Mouse (Mus musculus): ENCODE measurements around the gene Fam193a.
A peak's percentile ranks its signal among the peaks of the same experiment; 100 is the strongest.

Gene Fam193a

DNA sequence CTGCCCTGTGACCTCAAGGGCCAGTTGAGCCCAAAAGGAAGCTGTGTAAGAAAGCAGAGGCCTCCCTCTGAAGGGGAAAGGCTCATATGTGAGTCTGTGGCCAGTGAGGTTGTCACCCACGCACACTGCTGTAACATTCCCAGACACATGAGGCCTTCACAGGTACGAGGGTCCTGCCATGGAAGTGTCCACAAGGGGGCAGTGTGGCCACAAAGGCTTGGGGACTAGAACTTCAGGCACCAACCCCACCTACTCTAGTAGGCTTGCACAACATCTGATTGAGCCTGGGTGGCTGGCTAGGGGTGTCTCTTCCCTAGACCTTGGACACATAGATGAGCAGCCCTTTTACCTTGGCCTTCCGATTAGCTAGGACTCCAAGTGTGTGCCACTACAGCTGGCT, 148.2 kb downstream of the Fam193a start:
- DNase-seq (ENCODE audit: inconsistent age in 2 of 2, low spot score in 1 of 2), result peak; percentile 85 to 95

DNA sequence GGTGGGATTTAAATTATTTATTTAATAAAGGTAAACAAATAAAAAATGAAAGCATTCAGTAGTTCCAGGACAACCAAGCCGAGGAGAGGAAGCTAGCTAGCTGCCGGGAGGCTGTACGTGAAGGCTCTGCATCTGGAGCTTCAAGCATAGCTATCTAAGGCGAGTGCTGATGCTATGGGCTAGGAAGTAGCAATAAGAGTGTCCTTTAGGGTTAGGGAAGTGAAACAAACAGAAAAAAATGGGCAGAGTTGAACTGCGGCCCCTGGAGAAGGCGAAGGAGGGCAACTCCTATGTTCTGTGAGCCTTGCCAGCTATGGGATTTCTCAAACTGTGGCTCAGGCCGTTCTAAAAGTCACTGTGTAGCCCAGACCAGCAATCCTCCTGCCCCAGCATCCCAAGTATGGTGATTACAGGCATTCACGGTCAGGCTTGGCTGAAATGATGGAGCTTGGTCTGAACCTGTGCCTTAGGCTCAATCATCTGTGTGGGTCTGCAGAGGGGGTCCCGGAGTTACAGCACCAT, 149.7 kb downstream of the Fam193a start:
- DNase-seq (ENCODE audit: inconsistent age in 2 of 2, low spot score in 1 of 2), result no peak

DNA sequence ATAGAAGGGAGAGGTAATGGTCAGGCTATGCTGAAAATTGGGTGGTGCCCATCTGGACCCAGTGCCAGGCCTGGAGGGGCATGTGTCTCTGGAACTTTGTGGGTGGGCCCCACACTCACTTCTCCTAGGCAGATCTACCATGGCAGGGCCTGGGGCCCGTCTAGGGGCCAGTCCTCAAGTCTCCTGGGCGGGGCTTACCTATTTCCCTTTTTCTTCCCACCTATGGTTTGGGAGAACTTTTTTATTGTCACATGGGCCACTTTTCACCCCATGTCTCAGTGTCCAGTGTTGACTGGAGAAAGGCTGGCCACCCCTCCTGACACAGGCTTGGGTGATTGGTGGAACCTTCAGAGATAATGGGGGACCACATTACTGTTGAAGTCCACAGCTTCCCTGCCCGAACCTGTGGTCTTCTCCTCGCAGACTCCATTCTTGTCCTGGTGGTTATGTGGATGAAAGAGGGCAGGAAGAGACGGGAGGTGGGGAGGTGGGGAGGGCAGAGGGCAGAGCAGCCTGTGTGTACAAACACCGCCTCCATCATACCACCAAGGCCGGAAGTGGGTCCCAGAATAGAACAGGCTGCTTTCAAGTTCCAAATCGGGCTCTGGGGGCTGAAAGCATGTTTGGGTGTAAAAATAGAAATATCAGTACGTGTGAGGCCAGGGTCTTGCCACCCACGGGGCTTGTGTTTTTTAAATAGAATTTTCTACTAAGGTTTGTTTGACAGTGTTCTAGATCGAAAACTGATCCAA, 150.9 kb downstream of the Fam193a start:
- no peak for DNase-seq (ENCODE audit: inconsistent age in 2 of 2, low spot score in 1 of 2)

DNA sequence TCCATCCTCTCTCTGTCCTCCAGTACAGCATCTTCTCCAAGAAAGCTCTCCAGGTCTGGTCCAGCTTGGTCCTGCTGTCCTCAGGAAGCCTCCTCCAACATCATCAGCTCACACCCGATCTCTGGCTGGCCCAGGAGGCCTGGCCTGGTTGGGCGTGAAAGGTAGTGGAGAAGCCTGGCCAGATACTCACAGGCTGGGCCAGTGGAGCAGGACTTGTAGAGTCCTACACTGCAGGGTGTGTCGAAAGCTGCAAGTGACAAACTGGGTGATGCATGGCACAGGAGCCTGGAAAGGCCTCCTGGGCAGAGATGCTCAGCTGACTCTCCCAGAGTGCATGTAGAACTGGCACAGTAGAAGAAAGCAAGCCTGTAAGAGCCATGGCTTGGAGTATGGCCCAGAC, 151.6 kb downstream of the Fam193a start:
- DNase-seq (ENCODE audit: inconsistent age in 2 of 2, low spot score in 1 of 2), result no peak

DNA sequence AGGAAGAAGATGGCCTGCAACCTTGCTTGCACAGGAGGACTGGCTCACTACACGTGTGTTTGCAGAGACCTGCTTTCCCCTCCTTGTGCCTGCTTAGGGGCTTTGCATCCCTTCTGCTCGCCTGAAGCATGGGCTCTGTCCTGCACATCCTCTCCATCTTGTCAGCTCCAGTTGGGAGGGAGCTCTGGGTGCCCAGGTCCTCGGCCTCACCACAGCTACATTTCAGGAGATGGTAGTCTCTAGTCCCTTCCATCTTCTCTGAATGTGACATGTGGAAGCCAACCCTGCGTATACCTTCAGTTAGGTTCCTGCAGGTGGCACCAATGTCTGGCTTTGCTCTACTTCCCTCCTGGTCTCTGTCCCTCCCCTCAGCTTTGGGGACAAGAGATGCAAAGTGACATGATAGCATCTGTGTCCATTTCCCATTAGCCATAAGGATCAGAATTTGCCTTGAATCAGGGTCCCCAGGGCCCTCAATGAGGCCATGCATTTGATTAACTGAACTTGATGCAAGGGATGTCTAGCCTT, 154.3 kb downstream of the Fam193a start:
- DNase-seq (ENCODE audit: inconsistent age in 2 of 2, low spot score in 1 of 2), result no peak

DNA sequence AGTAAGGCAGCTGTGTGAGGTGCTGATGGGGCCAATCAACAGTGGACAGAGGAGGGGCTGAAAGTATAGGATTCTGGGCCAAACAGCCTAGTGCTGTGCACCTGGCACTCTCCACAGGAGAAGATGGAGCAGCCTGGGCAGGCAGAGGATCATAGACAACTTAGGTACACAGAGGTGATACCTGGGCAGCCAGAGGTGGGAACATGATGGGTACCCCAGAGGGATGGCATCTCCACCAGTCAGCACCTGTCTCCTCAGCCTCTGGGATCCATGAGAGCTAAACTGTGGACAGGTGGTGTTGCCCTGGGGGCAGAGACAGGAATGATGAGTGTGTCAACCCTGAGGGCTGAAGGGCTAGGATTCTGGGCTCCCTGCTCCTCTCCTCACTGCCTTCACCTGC, 154.8 kb downstream of the Fam193a start:
- no peak for DNase-seq (ENCODE audit: inconsistent age in 2 of 2, low spot score in 1 of 2)

DNA sequence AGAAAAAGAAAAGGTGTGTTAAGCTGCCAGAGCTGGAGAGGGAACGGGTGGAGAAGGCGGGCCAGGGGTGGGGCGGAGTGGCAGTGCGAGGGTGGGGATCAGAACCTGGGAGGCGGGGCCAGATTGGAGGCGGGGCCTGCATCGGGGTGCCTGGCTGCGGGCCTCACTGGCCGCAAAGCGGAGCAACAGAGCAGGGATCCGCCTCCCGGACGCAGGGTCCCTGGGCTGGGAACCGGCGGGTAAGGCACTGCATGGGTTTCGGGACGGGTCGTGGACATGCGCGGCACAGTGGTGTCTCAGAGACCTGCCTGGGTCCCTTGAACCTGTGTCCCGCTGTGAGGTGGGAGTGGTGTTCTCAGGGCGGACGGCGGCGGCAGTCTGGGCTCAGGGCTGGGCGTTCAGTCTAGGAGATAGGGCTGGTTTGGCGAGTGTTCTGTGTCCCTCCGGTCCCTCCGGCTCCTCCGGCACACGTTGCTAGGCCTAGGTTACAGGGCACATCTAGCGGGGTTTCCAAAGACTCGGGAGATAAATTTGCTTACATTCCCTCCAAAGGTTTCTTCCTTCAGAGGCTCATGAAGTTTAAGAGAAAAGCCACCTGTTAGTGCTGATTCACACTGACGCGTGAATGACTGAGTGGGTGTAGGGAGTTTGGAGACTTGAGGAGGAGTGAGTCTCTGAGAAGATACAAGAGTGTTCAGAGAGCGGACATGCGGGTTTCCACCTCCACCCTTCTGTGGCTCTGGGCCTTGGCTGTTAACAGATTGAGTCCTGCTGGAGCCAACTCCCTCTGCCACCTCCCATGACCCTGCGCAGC, 156.1 kb downstream of the Fam193a start, which contains the start of gene Sh3bp2:
TSS of gene Sh3bp2 (plus strand) at position 176 of the 814 bp plus-strand sequence.
- DNase-seq (ENCODE audit: inconsistent age in 2 of 2, low spot score in 1 of 2), result peak; percentile 97 to 99

DNA sequence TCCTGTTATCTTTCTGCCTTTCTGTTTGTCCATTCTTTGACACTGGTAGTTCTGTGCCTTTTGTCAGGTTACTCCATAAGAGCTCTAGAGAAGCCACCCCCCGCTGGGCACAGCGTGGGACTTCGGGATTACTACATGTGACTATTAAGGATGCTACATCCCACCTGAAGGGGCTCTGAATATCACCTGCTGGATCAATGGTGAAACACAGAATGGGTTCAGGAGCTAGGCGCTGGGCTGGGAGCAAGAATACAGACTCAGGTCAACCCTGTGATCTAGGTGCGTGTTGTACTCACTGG, 156.7 kb downstream of the Fam193a start:
- DNase-seq (ENCODE audit: inconsistent age in 2 of 2, low spot score in 1 of 2), result no peak

DNA sequence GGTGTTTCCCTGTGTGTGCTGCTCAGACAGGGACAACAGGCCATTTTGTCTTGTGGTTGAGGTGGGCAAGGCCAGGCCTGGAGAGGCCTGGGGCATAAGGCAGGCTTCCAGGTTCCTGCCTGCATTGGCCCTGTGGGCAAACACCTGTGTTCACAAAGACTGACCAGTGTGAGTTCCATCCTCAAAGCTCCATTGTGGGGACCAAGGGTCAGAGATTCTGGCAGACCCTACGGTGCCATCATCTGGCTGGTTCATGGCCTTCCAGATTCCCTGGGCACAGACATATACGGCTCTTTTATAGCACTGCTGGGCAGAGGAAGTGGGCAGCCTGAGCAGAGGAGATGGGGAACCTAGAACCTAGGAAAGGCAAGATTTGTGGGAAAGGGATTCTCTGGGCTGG, 157.6 kb downstream of the Fam193a start:
- no peak for DNase-seq (ENCODE audit: inconsistent age in 2 of 2, low spot score in 1 of 2)

DNA sequence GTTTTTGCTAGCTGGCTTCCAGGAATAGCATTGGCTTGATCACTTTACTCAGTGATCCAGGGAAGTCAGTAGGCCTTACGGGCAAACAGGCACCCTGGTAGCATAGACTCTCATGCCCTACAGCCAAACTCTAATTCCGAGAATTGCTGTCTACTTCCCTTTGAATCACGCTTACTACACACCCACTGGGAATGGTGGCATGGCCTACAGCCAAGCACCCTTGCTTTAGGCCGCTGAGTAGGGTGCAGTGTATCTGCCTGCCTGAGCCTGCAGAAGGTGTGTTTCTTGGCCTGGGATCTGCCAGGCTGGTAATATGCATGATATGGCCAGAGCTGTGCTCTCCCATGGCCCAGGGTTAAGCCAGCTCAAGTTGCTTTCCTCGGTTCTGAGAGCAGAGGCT, 159.0 kb downstream of the Fam193a start:
- DNase-seq (ENCODE audit: inconsistent age in 2 of 2, low spot score in 1 of 2), result peak in 1 of 2 experiments; percentile 50

DNA sequence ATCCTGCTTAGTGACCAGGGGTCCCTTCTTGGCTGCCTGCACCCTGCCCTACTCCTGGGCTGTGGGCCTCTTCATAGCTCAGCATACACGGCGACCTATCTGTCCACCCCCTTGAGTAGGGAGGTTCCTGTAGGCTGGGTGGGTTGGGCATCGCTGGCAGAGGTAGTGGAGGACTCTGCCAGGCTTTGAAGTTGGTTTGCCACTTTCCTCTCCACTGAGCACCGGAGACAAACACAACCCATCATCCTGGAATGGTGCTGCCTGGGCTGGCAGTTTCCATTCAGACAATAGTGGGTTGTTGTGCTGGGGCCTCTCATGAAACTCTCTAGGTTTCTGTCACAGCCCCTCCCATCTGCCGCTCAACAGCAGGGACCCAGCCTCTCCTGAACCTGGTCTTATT, 160.4 kb downstream of the Fam193a start:
- DNase-seq (ENCODE audit: inconsistent age in 2 of 2, low spot score in 1 of 2), result peak in 1 of 2 experiments; percentile 11

DNA sequence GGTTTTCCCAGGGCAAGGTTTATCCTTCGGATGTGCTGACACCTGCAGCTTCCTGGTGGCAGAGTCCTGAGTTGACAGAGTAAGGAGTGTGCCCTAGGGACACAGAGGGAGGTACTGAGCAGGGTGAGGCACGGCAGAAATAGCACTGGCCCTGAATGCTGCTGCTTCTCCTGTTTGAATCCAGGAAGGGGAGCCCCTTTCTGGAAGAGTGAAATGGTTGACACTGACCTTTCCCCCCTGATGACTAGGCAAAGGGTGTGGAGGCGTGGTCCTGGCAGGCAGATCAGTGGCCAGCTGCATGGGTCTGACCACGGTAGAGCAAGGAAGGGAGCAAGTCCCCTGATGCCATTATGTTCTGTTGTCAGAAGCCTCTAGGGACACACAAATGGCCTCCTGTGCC, 161.0 kb downstream of the Fam193a start:
- DNase-seq (ENCODE audit: inconsistent age in 2 of 2, low spot score in 1 of 2), result peak; percentile 67 to 88

DNA sequence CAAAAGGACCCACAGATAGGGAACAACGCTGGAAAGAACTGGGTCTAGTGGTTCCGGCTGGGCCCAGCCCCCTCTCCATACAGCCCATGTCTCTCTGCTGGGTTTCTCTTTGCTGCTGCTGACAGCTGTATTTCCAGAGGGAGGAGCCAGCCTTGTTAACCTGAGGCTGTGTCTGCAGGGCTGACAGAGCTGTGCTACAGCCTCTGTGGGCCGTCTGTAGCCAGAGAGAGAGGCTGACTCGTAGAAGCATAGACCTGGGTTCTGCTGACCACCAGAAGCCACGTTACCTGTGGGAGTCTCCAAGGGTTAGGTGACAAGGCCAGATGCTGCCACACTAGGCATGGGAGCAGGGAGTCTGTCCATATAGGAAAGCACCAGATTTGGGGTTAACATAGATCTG, 163.3 kb downstream of the Fam193a start:
- DNase-seq (ENCODE audit: inconsistent age in 2 of 2, low spot score in 1 of 2), result peak in 1 of 2 experiments; percentile 51

DNA sequence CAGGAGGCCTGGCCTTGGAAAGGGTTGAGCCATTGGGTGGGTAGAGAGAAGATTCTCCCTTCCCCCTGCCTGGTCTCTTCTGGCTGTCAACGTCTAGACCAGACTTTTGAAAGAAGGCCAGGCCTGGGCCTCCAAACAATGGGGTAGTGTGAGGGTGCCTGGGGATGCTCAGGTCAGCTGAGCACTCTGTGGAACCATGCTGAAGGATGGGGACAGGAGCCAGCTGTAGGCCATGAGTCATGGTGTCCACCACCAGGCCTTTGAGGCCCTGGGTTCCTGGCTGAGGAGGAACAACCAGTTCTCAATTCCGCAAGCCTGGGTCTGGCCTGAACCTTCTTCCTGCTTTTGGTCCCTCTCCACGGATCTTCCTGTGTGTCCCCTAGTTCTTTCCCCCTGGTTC, 164.1 kb downstream of the Fam193a start:
- DNase-seq (ENCODE audit: inconsistent age in 2 of 2, low spot score in 1 of 2), result peak; percentile 70 to 76

DNA sequence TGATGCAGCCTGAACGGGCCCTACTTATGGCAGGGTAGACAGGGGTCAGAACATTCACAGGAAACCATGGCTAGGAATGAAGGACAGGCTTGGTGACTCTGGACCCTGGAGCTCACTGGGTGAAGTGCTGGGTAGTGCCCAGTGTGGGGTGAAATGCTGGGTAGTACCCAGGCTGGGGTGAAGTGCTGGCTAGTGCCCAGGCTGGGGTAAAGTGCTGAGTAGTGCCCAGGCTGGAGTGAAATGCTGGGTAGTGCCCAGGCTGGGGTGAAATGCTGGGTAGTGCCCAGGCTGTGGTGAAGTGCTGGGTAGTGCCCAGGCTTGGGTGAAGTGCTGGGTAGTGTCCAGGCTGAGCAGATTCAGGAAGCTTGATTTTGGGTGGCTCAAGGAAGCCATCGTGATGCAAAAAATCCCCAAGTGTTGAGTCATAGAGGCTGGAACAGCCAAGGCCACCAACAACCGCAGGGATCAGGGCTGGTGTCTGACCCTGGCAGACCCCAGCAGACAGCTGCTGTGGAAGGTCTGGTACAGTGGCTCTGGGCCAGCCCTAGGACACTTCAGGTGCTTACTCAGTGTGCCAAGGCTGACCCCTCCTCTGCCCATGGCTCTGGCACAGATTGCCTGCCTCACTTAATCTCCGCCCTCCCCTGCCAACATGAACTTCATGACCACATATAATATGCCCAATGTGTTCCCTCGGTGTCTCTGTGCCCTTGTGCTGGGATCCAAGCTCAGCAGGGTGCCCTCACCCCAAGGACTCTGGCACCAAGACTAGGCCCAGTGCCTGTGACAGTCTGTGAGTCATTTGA, 165.2 kb downstream of the Fam193a start:
- peak; percentile 93 to 97 for DNase-seq (ENCODE audit: inconsistent age in 2 of 2, low spot score in 1 of 2)

DNA sequence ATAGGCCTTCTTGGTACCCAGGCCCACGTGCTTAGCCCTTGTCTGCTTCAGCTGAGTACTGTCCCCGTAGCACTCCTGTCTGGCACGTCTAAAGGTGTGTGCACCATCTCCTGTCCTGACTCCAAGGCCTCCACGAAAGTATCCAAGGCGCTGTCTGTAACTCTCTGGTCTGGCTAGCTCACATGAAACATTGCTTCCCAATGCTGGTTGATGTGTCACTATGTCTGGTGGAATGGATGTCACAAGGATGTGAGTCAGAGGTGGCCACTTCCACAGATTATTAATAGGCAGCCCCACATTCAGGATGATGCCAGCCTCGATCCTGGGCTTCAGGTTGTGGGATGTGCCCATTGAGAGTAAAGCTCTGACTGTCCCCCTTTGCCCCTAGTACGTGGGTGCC, 166.1 kb downstream of the Fam193a start:
- DNase-seq (ENCODE audit: inconsistent age in 2 of 2, low spot score in 1 of 2), result peak; percentile 69 to 88
